8 mouse cellular contexts compared by ENCODE assay signal in the genomic region with DNA sequence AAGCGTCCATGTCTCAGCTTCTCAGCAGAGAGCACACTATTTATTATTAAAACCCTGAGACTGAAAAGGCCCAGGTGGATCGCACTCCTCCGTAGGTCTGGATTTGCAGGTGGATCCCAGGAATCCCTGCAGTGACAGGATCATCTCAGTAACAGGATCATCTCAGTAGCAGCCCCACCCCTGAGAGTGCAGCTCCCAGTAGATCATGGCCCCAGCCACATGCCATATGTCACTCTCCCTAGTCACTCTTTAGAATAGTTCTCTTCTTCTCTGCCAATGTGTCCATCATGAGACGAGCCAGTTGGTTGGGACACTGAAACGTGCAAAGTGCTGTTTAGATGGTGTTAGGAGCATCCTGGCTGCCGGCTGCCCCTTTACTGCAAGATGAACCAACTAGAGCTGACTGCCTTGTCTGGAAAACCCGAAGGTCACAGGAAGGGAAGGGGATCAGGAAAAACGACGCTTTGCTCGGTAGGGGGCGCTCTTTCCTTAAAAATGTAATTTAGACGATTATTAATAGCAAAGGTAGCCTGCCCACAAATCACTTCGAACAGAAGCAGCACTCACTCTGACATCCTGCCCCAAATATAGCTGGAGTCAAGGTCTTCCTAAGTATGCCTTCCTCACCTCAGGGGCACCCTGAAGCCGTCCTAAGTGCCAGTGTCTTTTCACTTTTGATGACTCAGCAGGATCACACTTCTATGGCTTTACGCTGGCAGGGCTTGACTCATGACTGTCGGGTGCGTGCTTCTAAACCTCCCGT. TPM values are rescaled to one million over a fixed set of nuclear protein-coding genes. Genes with fewer than 3 reads are reported as not detected.
DNase-seq lines count a peak whose midpoint lies in the region; ATAC-seq and TF ChIP-seq lines count a peak whose summit lies in the region.

No protein-coding gene starts in this region.

- intact Hi-C loops in heart, postnatal 10 days (cut with DNase I) = loop anchor here (1.0 to 5.0 kb wide), 6 partner anchors 19 to 476 kb away; no protein-coding TSS in a partner anchor

- H3K27ac ChIP-seq in CH12.LX (ENCODE audit: insufficient read depth, low read depth) = peak overlapping the region; percentile 94
- no peak overlapping the region for H3K27ac ChIP-seq in forebrain, embryonic 13.5 days
- H3K27ac ChIP-seq in liver, embryonic 14.5 days = no peak overlapping the region
- no peak overlapping the region for H3K27ac ChIP-seq in stomach, embryonic 14.5 days (ENCODE audit: low read length)

- H3K27me3 ChIP-seq in CH12.LX (replicated peaks) = no peaks in the 10 kb centered on the region
- H3K27me3 ChIP-seq in forebrain, embryonic 13.5 days = no peaks in the 10 kb centered on the region
- no peaks in the 10 kb centered on the region for H3K27me3 ChIP-seq in liver, embryonic 14.5 days (ENCODE audit: control insufficient read depth, insufficient read depth, low read length)
- no peaks in the 10 kb centered on the region for H3K27me3 ChIP-seq in stomach, embryonic 14.5 days (ENCODE audit: control insufficient read depth, insufficient read depth, low read length)

- dilution Hi-C loops in CH12.LX (cut with MboI; ENCODE audit: extremely low pct_ligation_motif_present, extremely low pct_unique_long_range_greater_than_20kb, low sequenced_read_pairs) = loop anchor here (25.0 kb wide), 1 partner anchor 449 kb away; no protein-coding TSS in a partner anchor

- peaks cover 3 to 58% of the 10 kb centered on the region in 2 experiments for H3K36me3 ChIP-seq in CH12.LX (replicated peaks in 1 of 2; ENCODE audit: control insufficient read depth in 1 of 2, insufficient read depth in 1 of 2, low read length in 1 of 2)
- H3K36me3 ChIP-seq in forebrain, embryonic 13.5 days (ENCODE audit: poor library complexity, severe bottlenecking) = no peaks in the 10 kb centered on the region
- no peaks in the 10 kb centered on the region for H3K36me3 ChIP-seq in liver, embryonic 14.5 days (replicated peaks; ENCODE audit: control insufficient read depth, insufficient read depth, low read depth)
- H3K36me3 ChIP-seq in stomach, embryonic 14.5 days (ENCODE audit: control insufficient read depth, insufficient read depth, low read length) = no peaks in the 10 kb centered on the region

- H3K4me1 ChIP-seq in CH12.LX (ENCODE audit: control insufficient read depth in 1 of 2, insufficient read depth in 2 of 2) = peaks cover 42 to 62% of the 10 kb centered on the region in 2 experiments
- peaks cover 39% of the 10 kb centered on the region for H3K4me1 ChIP-seq in forebrain, embryonic 13.5 days
- peaks cover 9 to 17% of the 10 kb centered on the region in 2 experiments for H3K4me1 ChIP-seq in liver, embryonic 14.5 days (replicated peaks; ENCODE audit: control insufficient read depth in 2 of 2, insufficient read depth in 2 of 2, low read length in 1 of 2)
- H3K4me1 ChIP-seq in stomach, embryonic 14.5 days (ENCODE audit: control insufficient read depth, insufficient read depth, low read length) = peaks cover 48% of the 10 kb centered on the region

- peak overlapping the region in 1 of 3 experiments; percentile 2 for H3K4me3 ChIP-seq in CH12.LX (replicated peaks in 1 of 3; ENCODE audit: low read depth in 2 of 3, low read length in 2 of 3, poor library complexity in 1 of 3)
- no peak overlapping the region for H3K4me3 ChIP-seq in forebrain, embryonic 13.5 days
- no peak overlapping the region for H3K4me3 ChIP-seq in liver, embryonic 14.5 days (ENCODE audit: insufficient read depth in 1 of 2, low read depth in 2 of 2, low read length in 2 of 2)
- no peak overlapping the region for H3K4me3 ChIP-seq in stomach, embryonic 14.5 days (ENCODE audit: low read depth, low read length)

- TF ChIP-seq CTCF in CH12.LX (conservative IDR thresholded peaks at IDR 0.05 in 1 of 2, IDR thresholded peaks at IDR 0.05 in 1 of 2; ENCODE audit: low read depth in 2 of 2, low read length in 2 of 2) = peak; percentile 71 to 81
- peak; percentile 85 for TF ChIP-seq CTCF in liver, embryonic 14.5 days (IDR thresholded peaks at IDR 0.05; ENCODE audit: low read depth)

- in situ Hi-C loops in CH12.LX (cut with MboI; ENCODE audit: low pct_ligation_motif_present, low pct_unique_long_range_greater_than_20kb, low sequenced_read_pairs) = loop anchor here (5.0 to 25.0 kb wide), 2 partner anchors 469 to 749 kb away; no protein-coding TSS in a partner anchor

- no peaks in the 10 kb centered on the region for H3K9me3 ChIP-seq in CH12.LX (replicated peaks; ENCODE audit: low read length)
- no peaks in the 10 kb centered on the region for H3K9me3 ChIP-seq in forebrain, embryonic 13.5 days (replicated peaks)
- H3K9me3 ChIP-seq in liver, embryonic 14.5 days (ENCODE audit: control insufficient read depth, low read length) = no peaks in the 10 kb centered on the region
- H3K9me3 ChIP-seq in stomach, embryonic 14.5 days (ENCODE audit: control insufficient read depth, low read depth, low read length) = no peaks in the 10 kb centered on the region

- peak; percentile 57 for ATAC-seq in forebrain, embryonic 13.5 days
- ATAC-seq in liver, embryonic 14.5 days (ENCODE audit: insufficient read depth) = peak; percentile 59
- ATAC-seq in stomach, embryonic 14.5 days (ENCODE audit: insufficient number of reproducible peaks, insufficient read depth, low FRiP score, low read depth) = peak; percentile 25; the same call in 1 of the 2 replicates

- no peak for TF ChIP-seq POLR2A in CH12.LX (IDR thresholded peaks at IDR 0.05; ENCODE audit: low read depth, low read length)

- H3K9ac ChIP-seq in CH12.LX (ENCODE audit: insufficient read depth, low read depth) = peak overlapping the region; percentile 41; the same call in 1 of the 2 replicates
- H3K9ac ChIP-seq in forebrain, embryonic 13.5 days = no peak overlapping the region
- no peak overlapping the region for H3K9ac ChIP-seq in liver, embryonic 14.5 days (replicated peaks)
- H3K9ac ChIP-seq in stomach, embryonic 14.5 days (replicated peaks; ENCODE audit: low read depth, low read length) = no peak overlapping the region

- TF ChIP-seq EP300 in CH12.LX (IDR thresholded peaks at IDR 0.05; ENCODE audit: low read length) = no peak
- no peak for TF ChIP-seq EP300 in liver, embryonic 14.5 days (IDR thresholded peaks at IDR 0.05; ENCODE audit: low read depth)

- peak overlapping the region; percentile 83 for H3K4me2 ChIP-seq in CH12.LX (ENCODE audit: insufficient read depth, low read depth, poor library complexity, severe bottlenecking)
- H3K4me2 ChIP-seq in forebrain, embryonic 13.5 days = no peak overlapping the region
- peak overlapping the region; percentile 32 for H3K4me2 ChIP-seq in liver, embryonic 14.5 days (ENCODE audit: low read depth)
- no peak overlapping the region for H3K4me2 ChIP-seq in stomach, embryonic 14.5 days (replicated peaks; ENCODE audit: low read depth, low read length)

- H3K79me2 ChIP-seq in CH12.LX (replicated peaks; ENCODE audit: control insufficient read depth, extremely low read depth, insufficient read depth, poor library complexity, severe bottlenecking) = peaks cover 87% of the 10 kb centered on the region

- WGBS in forebrain, embryonic 13.5 days = 42% methylated on average over 18 of the region's 18 CpGs
- WGBS in liver, embryonic 14.5 days (ENCODE audit: insufficient replicate concordance) = 29% methylated on average over 18 of the region's 18 CpGs
- 27% methylated on average over 18 of the region's 18 CpGs for WGBS in stomach, embryonic 14.5 days

- peak; percentile 90 for TF ChIP-seq RAD21 in CH12.LX (IDR thresholded peaks at IDR 0.05; ENCODE audit: low read depth, low read length)

- DNase-seq in CH12.LX (ENCODE audit: extremely low read depth) = peak; percentile 82
- DNase-seq in c-Kit-positive CD71-positive TER-119-positive erythroid progenitor cells, embryonic 14.5 days (ENCODE audit: low spot score) = peak; percentile 81
- DNase-seq in heart, postnatal 10 days = peak; percentile 89 to 94
- peak; percentile 85 to 94 for DNase-seq in kidney, postnatal 25 days
- peak in 2 of 3 experiments; percentile 62 to 70 for DNase-seq in liver, embryonic 14.5 days (ENCODE audit: low read depth in 3 of 3, low spot score in 3 of 3)
- peak; percentile 84 for DNase-seq in neural tube, embryonic 10.5 days (ENCODE audit: extremely low spot score, low spot score)

TF ChIP-seq in CH12.LX, 34 proteins besides CTCF, POLR2A, EP300 and RAD21:
- TF ChIP-seq MYC (IDR thresholded peaks at IDR 0.05; ENCODE audit: low read depth, low read length) = peak; percentile 14; the same call in 1 of the 2 replicates
- TF ChIP-seq SMC3 (IDR thresholded peaks at IDR 0.05; ENCODE audit: low read depth, low read length) = peak; percentile 80
- 0 out of 2 replicates have a peak, but pooled peaks have one; percentile 16 for TF ChIP-seq MAZ (IDR thresholded peaks at IDR 0.05; ENCODE audit: low read depth, low read length)
- TF ChIP-seq IRF4 (IDR thresholded peaks at IDR 0.05; ENCODE audit: low read depth, low read length) = no peak; the same call in 1 of the 2 replicates
- peak; percentile 38 for TF ChIP-seq ZC3H11A (IDR thresholded peaks at IDR 0.05; ENCODE audit: low read depth, low read length)
- TF ChIP-seq MEF2A (IDR thresholded peaks at IDR 0.05; ENCODE audit: borderline replicate concordance, low read depth, low read length) = peak; percentile 66; the same call in 1 of the 2 replicates
- TF ChIP-seq KAT2A (IDR thresholded peaks at IDR 0.05; ENCODE audit: insufficient replicate concordance, low read length) = no peak
- peak; percentile 100 for TF ChIP-seq MAFK (IDR thresholded peaks at IDR 0.05; ENCODE audit: insufficient replicate concordance, low read length)

RNA-seq across cellular contexts. Expression of a gene that starts 20.8 kb away (rescaled TPM):
- total RNA-seq in CH12.LX (2012; rRNA removed) = 37.9 and 48.7 TPM in 2 replicates
- 7.7 and 10.7 TPM in 2 replicates for total RNA-seq in CH12.LX (2014; rRNA removed)
- 13.4 and 14.7 TPM in 2 replicates for polyA plus RNA-seq in CH12.LX (2012; ENCODE audit: insufficient read length, low read depth)
- 11.1 and 11.8 TPM in 2 replicates for polyA plus RNA-seq in forebrain, embryonic 13.5 days (2015; fragmentation: Nextera tagmentation; extraction: Ambion mirVana)
- total RNA-seq in heart, postnatal 10 days (2021) = 10 to 100 TPM; 33.7 to 38.5 TPM
- 3.8 and 5.9 TPM in 2 replicates for polyA plus RNA-seq in liver, embryonic 14.5 days (2012; rRNA removed)
- polyA plus RNA-seq in liver, embryonic 14.5 days (2014; fragmentation: Nextera tagmentation; extraction: Ambion mirVana) = 13.3 and 14.5 TPM in 2 replicates
- 32.0 and 36.7 TPM in 2 replicates for polyA plus RNA-seq in stomach, embryonic 14.5 days (2014; fragmentation: Nextera tagmentation; extraction: Ambion mirVana)

Comparison
In these comparisons a context has a peak if more than half of its experiments do, and no peak if none do; other contexts are left out.
1. H3K4me2 ChIP-seq: peak in CH12.LX (single experiment) and liver, embryonic 14.5 days (single experiment); none in forebrain, embryonic 13.5 days (single experiment) and stomach, embryonic 14.5 days (single experiment).
2. Peak in every context shown above with its lines, with median percentiles within 50 percentile points of each other: DNase-seq and ATAC-seq.